ENCODE assay signal across 21 mouse cellular contexts in genomic region chr1:100163588-100164357, GRCm38 (mm10).
"Had no signal": no experiment of that assay in that cellular context is flagged by ENCODE, and none has a peak within 500 bp of the region (broad histone marks: within the 10 kb centered on the region; RNA-seq: fewer than 3 reads in every experiment).

No protein-coding gene starts in this region.

- H3K9me3 ChIP-seq: limb, embryonic 12.5 days; limb, embryonic 15.5 days; neural tube, embryonic 13.5 days; stomach, embryonic 15.5 days had no signal

- DNase-seq: kidney, adult 18-20 months; kidney, adult 9 months; kidney, postnatal 14 days; kidney, postnatal 4 days; left cerebral cortex, postnatal 4 days; liver, postnatal 0 days; lung, embryonic 14.5 days; retina, postnatal 1 day; right cerebral cortex, postnatal 25 days; spleen, adult 18-20 months; thymus, postnatal 14 days; thymus, postnatal 4 days had no signal

- H3K9ac ChIP-seq: limb, embryonic 12.5 days; limb, embryonic 15.5 days; liver, embryonic 14.5 days; liver, postnatal 0 days; lung, embryonic 14.5 days; neural tube, embryonic 13.5 days; stomach, embryonic 15.5 days had no signal

- H3K4me1 ChIP-seq: limb, embryonic 12.5 days; limb, embryonic 15.5 days; neural tube, embryonic 13.5 days; stomach, embryonic 15.5 days had no signal

- H3K27ac ChIP-seq: limb, embryonic 12.5 days; limb, embryonic 15.5 days; liver, embryonic 14.5 days; macrophage; neural tube, embryonic 13.5 days; stomach, embryonic 15.5 days had no signal

- ATAC-seq: intestine, embryonic 16.5 days; liver, postnatal 0 days; lung, postnatal 0 days had no signal

- H3K27me3 ChIP-seq: limb, embryonic 12.5 days; limb, embryonic 15.5 days; neural tube, embryonic 13.5 days; stomach, embryonic 15.5 days had no signal

- H3K4me2 ChIP-seq: limb, embryonic 12.5 days; limb, embryonic 15.5 days; liver, embryonic 11.5 days; lung, embryonic 14.5 days; neural tube, embryonic 13.5 days; stomach, embryonic 15.5 days had no signal

- H3K36me3 ChIP-seq: limb, embryonic 12.5 days; limb, embryonic 15.5 days; neural tube, embryonic 13.5 days; stomach, embryonic 15.5 days had no signal

- H3K4me3 ChIP-seq: limb, embryonic 12.5 days; limb, embryonic 15.5 days; neural tube, embryonic 13.5 days; stomach, embryonic 15.5 days had no signal
